Mouse (Mus musculus) bone marrow, adult 2 months (tissue): ENCODE measurements around the gene Pced1a.

Experiments used
- CTCF ChIP-seq: fragments of 200-500 bp; IDR thresholded peaks from 2 replicates; pipeline ENCODE4 v1.5.1; 2011; ENCODE audit warnings: low read length, control low read depth; ENCODE audit not compliant: control insufficient read depth, insufficient read depth
- POLR2A ChIP-seq: fragments of 200-500 bp; IDR thresholded peaks from 2 replicates; pipeline ENCODE4 v1.6.1; 2011; ENCODE audit warnings: low read depth, mild to moderate bottlenecking, control low read depth, low read length, borderline replicate concordance; ENCODE audit not compliant: control insufficient read depth

DNA sequence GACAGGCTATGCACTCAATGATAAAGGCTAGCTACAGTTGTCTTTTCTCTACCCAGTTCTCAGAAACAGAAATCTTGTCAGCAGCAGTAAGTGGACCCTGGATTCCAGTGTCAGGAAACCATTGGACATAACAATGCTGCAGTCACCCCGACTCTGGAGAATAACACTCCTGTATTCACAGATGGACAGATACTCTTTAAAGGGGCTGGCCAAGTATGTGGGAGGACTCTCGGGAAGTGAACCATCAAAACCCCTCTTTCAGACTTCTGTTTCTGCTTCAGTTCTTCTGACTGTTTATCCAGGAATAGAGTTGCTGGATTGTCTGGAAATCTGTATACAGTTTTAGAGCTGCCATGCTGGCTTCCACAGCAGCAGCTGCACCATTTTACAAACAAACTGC lies 5.3 kb upstream of the Pced1a start:
- TF ChIP-seq CTCF (no peak), POLR2A (no peak)
